Mouse (Mus musculus) forebrain, embryonic 13.5 days (tissue): ENCODE measurements around the gene 4833427G06Rik. TPM values are rescaled to one million over a fixed set of nuclear protein-coding genes. Genes with fewer than 3 reads are reported as not detected.
"Not testable (repeated sequence)": the region's sequence is repeated elsewhere in the genome, so short reads cannot be mapped to it uniquely, and the experiment has no call there.

Experiments used
- ATAC-seq: fragments of 200-750 bp; cut with Nextera tagmentation; 2 replicates; pipeline ENCODE4 v1.8.0; 2017
- H3K27ac ChIP-seq: fragments of 300-500 bp; sonication (generic); 2 replicates; pipeline ENCODE4 v1.5.1; 2015; ENCODE audit warnings: inconsistent platforms, mild to moderate bottlenecking, moderate library complexity
- H3K27me3 ChIP-seq: fragments of 300-500 bp; sonication (generic); 2 replicates; pipeline ENCODE4 v1.6.1; 2015; ENCODE audit warnings: mild to moderate bottlenecking, inconsistent platforms
- H3K36me3 ChIP-seq: fragments of 300-500 bp; sonication (generic); 2 replicates; pipeline ENCODE4 v1.6.1; 2015; ENCODE audit warnings: mild to moderate bottlenecking, inconsistent platforms; ENCODE audit not compliant: poor library complexity, severe bottlenecking
- H3K4me1 ChIP-seq: fragments of 300-500 bp; sonication (generic); 2 replicates; pipeline ENCODE4 v1.6.1; 2015; ENCODE audit warnings: inconsistent platforms
- H3K4me2 ChIP-seq: fragments of 300-500 bp; sonication (generic); 2 replicates; pipeline ENCODE4 v1.6.1; 2015; ENCODE audit warnings: inconsistent platforms, mild to moderate bottlenecking, moderate library complexity
- H3K4me3 ChIP-seq: fragments of 300-500 bp; sonication (generic); 2 replicates; pipeline ENCODE4 v1.5.1; 2015; ENCODE audit warnings: mild to moderate bottlenecking, inconsistent platforms
- H3K9ac ChIP-seq: fragments of 300-500 bp; sonication (generic); 2 replicates; pipeline ENCODE4 v1.6.1; 2015; ENCODE audit warnings: mild to moderate bottlenecking, inconsistent platforms
- H3K9me3 ChIP-seq: fragments of 300-500 bp; sonication (generic); replicated peaks from 2 replicates; pipeline ENCODE4 v1.6.1; 2016; ENCODE audit warnings: inconsistent platforms
- WGBS: fragments of 180-500 bp; shearing (Covaris S2); methylation state at CpG from one replicate; pipeline ENCODE4 v1.1.7; 2015; 5-methylcytosine and 5-hydroxymethylcytosine counted together
- polyA plus RNA-seq: library from polyadenylated mRNA; unstranded; fragments of >200 nt; fragmentation: Nextera tagmentation; extraction: Ambion mirVana; gene quantifications from 2 replicates; pipeline ENCODE4 v1.2.1, GENCODE M21; 2015

Gene 4833427G06Rik
- polyA plus RNA-seq = 0.46 and 1.3 TPM in 2 replicates

DNA sequence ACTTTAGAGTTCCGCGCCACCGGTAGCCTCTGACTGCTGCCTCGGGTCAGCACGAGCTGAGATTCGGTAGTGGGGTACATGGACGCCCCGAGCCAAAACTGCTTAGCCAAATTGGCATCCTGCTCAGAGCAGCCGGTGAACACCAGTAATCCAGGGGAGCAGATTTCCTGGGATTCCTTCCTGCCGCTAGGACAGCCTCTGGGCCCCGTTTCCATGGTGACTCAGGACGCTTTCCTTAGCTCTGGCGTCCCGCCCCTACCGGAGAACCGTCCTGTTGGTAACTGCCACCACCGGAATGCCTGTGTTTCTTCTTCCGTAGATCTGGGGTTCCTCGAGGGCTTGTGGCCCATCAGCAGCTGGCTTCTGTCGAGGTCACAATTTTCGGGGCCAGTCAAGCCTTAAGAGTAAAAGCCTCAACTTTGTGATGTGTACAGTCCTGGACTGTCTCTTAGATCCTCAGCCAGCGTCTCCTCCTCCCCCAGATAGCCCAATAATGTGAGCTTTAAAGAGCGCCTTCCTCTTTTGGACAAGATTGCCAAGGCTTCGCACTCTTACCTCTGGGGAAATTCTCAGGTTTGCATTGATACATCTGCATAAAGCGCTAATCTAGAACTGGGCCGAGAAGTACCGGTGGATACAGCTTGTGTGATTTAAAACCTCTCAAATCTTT lies at the start of gene 4833427G06Rik:
Gene 4833427G06Rik, minus strand, starts transcription at position 323 of the 670 bp plus-strand sequence.
- H3K4me1 ChIP-seq = peaks cover 18% of the 10 kb centered on the region
- H3K36me3 ChIP-seq = no peaks in the 10 kb centered on the region
- peaks cover 27% of the 10 kb centered on the region for H3K27me3 ChIP-seq
- ATAC-seq = peak; percentile 65; the same call in 1 of the 2 replicates
- peak within 1 kb of the TSS; percentile 100 for H3K4me2 ChIP-seq
- WGBS = 8% methylated on average over 27 of the region's 27 CpGs
- no peak within 1 kb of the TSS for H3K27ac ChIP-seq
- H3K9me3 ChIP-seq = no peaks in the 10 kb centered on the region
- H3K9ac ChIP-seq = peak within 1 kb of the TSS; percentile 22; the same call in 1 of the 2 replicates
- peak within 1 kb of the TSS; percentile 55 for H3K4me3 ChIP-seq

GRCm38 (mm10) chr9:51147294-51147693 lies 45.4 kb upstream of the 4833427G06Rik start:
- Histone ChIP-seq H3K9me3 (no peaks in the 10 kb centered on the region), H3K27ac (no peak overlapping the region), H3K27me3 (no peaks in the 10 kb centered on the region), H3K4me3 (no peak overlapping the region), H3K9ac (no peak overlapping the region), H3K4me1 (peaks cover 8% of the 10 kb centered on the region), H3K4me2 (no peak overlapping the region), H3K36me3 (no peaks in the 10 kb centered on the region)
- ATAC-seq = no peak
- 87% methylated on average over 5 of the region's 5 CpGs for WGBS

DNA sequence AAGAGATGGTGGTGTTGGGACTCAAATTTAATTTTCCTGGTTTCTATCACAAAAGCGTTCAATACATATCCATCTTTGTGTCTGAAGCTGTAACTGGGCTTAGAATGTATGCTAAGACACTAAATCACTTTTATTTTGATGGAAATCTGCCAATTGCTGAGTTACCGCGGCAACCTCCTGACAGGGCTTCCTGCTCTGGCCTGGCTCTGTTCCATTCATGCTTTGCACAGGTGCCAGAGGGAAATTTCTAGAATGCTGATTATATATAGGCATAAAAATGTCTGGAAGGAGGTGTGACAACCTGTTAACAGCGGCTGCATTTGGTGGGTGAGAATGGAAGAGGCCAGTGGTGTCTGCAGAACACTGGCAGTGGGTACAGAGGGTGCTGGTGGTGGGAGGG lies 44.6 kb upstream of the 4833427G06Rik start:
- ATAC-seq = no peak
- no peaks in the 10 kb centered on the region for H3K27me3 ChIP-seq
- no peaks in the 10 kb centered on the region for H3K36me3 ChIP-seq
- no peak overlapping the region for H3K4me2 ChIP-seq
- no peak overlapping the region for H3K4me3 ChIP-seq
- no peak overlapping the region for H3K9ac ChIP-seq
- H3K9me3 ChIP-seq = no peaks in the 10 kb centered on the region
- H3K27ac ChIP-seq = no peak overlapping the region
- WGBS = 75% methylated on average over 4 of the region's 4 CpGs
- H3K4me1 ChIP-seq = peaks cover 8% of the 10 kb centered on the region

- no peaks in the 10 kb centered on the region for H3K36me3 ChIP-seq
- no peak overlapping the region for H3K27ac ChIP-seq
- H3K4me1 ChIP-seq = peaks cover 8% of the 10 kb centered on the region
- WGBS = 71% methylated on average over 6 of the region's 6 CpGs
- H3K4me3 ChIP-seq = no peak overlapping the region
- no peak for ATAC-seq
- no peak overlapping the region for H3K4me2 ChIP-seq
- no peaks in the 10 kb centered on the region for H3K9me3 ChIP-seq
- no peaks in the 10 kb centered on the region for H3K27me3 ChIP-seq
- H3K9ac ChIP-seq = no peak overlapping the region
These were observed 42.3 kb upstream of the 4833427G06Rik start for GRCm38 (mm10) chr9:51144218-51144617.

- H3K4me2 ChIP-seq = no peak overlapping the region
- 88% methylated on average over 1 of the region's 1 CpGs for WGBS
These were observed 41.6 kb upstream of the 4833427G06Rik start for GRCm38 (mm10) chr9:51143437-51143836.

DNA sequence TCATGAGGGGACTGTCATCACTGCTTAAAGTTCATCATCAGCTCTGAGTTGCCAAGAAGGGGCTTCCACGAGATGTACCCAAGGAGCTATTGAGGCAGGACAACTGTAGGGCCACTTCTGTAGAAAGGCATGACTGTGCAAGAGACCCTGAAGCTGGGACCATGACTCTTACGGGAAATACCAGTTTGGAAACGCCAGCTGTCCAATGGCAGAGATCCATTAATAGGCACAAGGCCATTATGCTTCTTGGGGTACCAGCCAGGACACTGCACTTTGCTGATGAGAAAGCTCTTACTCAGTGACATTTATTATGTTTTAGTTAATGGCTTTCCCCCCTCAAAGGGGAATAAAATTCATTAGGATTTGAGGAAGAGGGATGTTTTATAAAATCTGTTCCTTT lies 38.8 kb upstream of the 4833427G06Rik start:
- Histone ChIP-seq H3K9me3 (no peaks in the 10 kb centered on the region), H3K4me3 (no peak overlapping the region), H3K4me2 (no peak overlapping the region), H3K9ac (no peak overlapping the region), H3K27me3 (no peaks in the 10 kb centered on the region), H3K36me3 (no peaks in the 10 kb centered on the region), H3K27ac (no peak overlapping the region), H3K4me1 (no peaks in the 10 kb centered on the region)
- 86% methylated on average over 3 of the region's 3 CpGs for WGBS
- no peak for ATAC-seq

More at GRCm38 (mm10) chr9:51143437-51143836, 41.6 kb upstream of the 4833427G06Rik start:
- H3K36me3 ChIP-seq = no peaks in the 10 kb centered on the region
- no peaks in the 10 kb centered on the region for H3K9me3 ChIP-seq
- no peak overlapping the region for H3K4me3 ChIP-seq
- H3K4me1 ChIP-seq = peaks cover 8% of the 10 kb centered on the region
- no peaks in the 10 kb centered on the region for H3K27me3 ChIP-seq
- no peak for ATAC-seq
- H3K27ac ChIP-seq = no peak overlapping the region
- H3K9ac ChIP-seq = no peak overlapping the region

- not testable (repeated sequence) for H3K4me2 ChIP-seq, H3K4me1 ChIP-seq, H3K4me3 ChIP-seq, H3K27ac ChIP-seq, H3K36me3 ChIP-seq, ATAC-seq, H3K9ac ChIP-seq, H3K27me3 ChIP-seq, H3K9me3 ChIP-seq
- 95% methylated on average over 1 of the region's 1 CpGs for WGBS
These were observed 37.5 kb upstream of the 4833427G06Rik start for GRCm38 (mm10) chr9:51139401-51139800.

DNA sequence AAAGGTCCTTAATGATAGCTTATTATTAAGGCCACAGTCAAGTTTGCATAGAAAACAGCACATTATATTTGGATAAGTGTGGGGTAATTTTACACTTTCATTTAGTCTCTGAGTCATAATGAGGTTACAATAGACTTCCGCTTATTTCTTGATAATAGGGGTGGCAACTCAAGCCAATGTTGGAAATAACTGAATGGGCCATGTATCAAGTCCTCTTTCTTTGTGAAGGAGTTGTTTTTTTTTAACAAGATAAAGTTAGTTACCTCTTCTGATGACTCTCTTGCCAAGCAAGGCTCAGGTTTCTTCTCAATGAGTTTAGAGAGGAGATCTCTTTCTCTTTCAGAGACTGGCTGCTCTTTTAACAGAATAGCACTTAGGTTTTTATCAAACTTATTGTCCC lies 36.4 kb upstream of the 4833427G06Rik start:
- no peaks in the 10 kb centered on the region for H3K36me3 ChIP-seq

DNA sequence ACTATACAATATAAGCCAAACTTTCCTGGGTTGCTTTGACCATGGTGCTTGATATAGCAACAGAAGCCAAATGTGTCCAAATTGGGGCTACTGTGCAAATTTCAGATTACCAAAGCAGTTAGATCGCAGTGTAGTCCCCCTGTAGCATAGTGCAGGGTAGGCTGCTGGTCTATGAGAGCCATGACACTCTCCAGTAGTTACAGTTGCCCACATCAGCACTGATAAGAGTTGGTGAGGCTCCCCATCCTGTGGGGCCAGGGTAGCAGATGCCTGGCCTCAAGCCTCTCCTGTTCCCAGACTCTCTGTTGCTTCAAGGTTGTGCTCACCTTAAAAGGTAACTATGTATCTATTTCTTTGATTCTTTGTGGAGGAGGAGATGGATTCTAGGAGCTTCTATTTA lies 36.0 kb upstream of the 4833427G06Rik start:
- H3K9ac ChIP-seq = no peak overlapping the region
- H3K4me3 ChIP-seq = no peak overlapping the region
- no peak overlapping the region for H3K27ac ChIP-seq
- no peaks in the 10 kb centered on the region for H3K27me3 ChIP-seq
- H3K36me3 ChIP-seq = no peaks in the 10 kb centered on the region
- H3K4me1 ChIP-seq = no peaks in the 10 kb centered on the region
- H3K4me2 ChIP-seq = no peak overlapping the region
- H3K9me3 ChIP-seq = no peaks in the 10 kb centered on the region
- ATAC-seq = no peak
- 100% methylated on average over 1 of the region's 1 CpGs for WGBS

More for the DNA sequence above, 36.4 kb upstream of the 4833427G06Rik start:
- no peak overlapping the region for H3K9ac ChIP-seq
- 90% methylated on average over 1 of the region's 1 CpGs for WGBS
- no peak for ATAC-seq
- H3K4me2 ChIP-seq = no peak overlapping the region
- no peak overlapping the region for H3K27ac ChIP-seq
- no peaks in the 10 kb centered on the region for H3K4me1 ChIP-seq
- no peak overlapping the region for H3K4me3 ChIP-seq
- H3K9me3 ChIP-seq = no peaks in the 10 kb centered on the region
- no peaks in the 10 kb centered on the region for H3K27me3 ChIP-seq

DNA sequence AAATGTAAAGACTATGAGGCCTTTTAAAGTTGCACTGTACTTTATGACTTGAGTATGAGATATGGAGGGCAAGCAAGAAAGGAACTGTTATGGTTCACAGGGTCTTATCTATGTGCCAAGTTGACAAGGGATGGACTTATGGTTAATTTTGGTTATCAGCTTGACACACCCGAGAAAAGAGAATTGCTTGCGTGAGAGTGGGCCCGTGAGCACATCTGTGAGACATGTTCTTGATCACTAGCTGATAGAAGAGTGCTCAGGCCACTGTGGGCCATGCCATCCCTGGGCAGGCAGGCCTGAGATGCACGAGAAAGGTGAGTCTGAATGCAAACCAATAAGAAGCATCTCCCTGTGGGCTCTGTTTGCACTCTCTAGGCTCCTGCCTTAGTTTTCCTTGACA lies 35.6 kb upstream of the 4833427G06Rik start:
- Histone ChIP-seq H3K9me3 (no peaks in the 10 kb centered on the region), H3K27me3 (no peaks in the 10 kb centered on the region), H3K27ac (no peak overlapping the region), H3K36me3 (no peaks in the 10 kb centered on the region), H3K4me3 (no peak overlapping the region), H3K4me1 (no peaks in the 10 kb centered on the region), H3K9ac (no peak overlapping the region), H3K4me2 (no peak overlapping the region)
- ATAC-seq = no peak
- 86% methylated on average over 4 of the region's 4 CpGs for WGBS

DNA sequence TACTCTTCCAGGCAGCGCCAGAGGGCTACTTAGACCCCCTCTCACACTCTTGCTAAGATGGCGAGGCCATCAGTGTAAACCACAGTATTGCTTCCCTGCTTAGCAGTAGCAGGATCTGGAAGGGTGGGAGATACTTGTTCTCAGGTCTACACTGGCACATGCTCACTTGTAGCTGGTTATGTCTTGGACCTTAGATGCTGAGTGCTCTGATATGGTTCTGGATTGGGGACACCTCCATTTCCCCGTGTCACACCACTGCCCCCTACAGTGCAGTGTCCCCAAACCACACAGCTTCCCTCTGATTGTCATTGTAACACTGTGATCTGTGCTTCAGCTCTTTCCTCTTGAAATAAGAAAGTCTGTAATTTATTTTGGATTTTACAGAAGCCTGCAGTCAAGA lies 35.1 kb upstream of the 4833427G06Rik start:
- no peak overlapping the region for H3K4me3 ChIP-seq
- WGBS = 60% methylated on average over 3 of the region's 3 CpGs

GRCm38 (mm10) chr9:51114767-51115166 lies 12.9 kb upstream of the 4833427G06Rik start:
- H3K4me3 ChIP-seq = no peak overlapping the region
- H3K9ac ChIP-seq = no peak overlapping the region
- H3K27ac ChIP-seq = no peak overlapping the region
- no peak for ATAC-seq
- H3K27me3 ChIP-seq = no peaks in the 10 kb centered on the region
- no peak overlapping the region for H3K4me2 ChIP-seq
- H3K36me3 ChIP-seq = no peaks in the 10 kb centered on the region
- WGBS = 83% methylated on average over 4 of the region's 4 CpGs
- H3K9me3 ChIP-seq = no peaks in the 10 kb centered on the region
- no peaks in the 10 kb centered on the region for H3K4me1 ChIP-seq

More for the DNA sequence above, 35.1 kb upstream of the 4833427G06Rik start:
- no peaks in the 10 kb centered on the region for H3K27me3 ChIP-seq
- no peaks in the 10 kb centered on the region for H3K36me3 ChIP-seq
- H3K27ac ChIP-seq = no peak overlapping the region
- H3K9me3 ChIP-seq = no peaks in the 10 kb centered on the region
- H3K4me2 ChIP-seq = no peak overlapping the region
- no peak overlapping the region for H3K9ac ChIP-seq
- no peak for ATAC-seq
- H3K4me1 ChIP-seq = no peaks in the 10 kb centered on the region

DNA sequence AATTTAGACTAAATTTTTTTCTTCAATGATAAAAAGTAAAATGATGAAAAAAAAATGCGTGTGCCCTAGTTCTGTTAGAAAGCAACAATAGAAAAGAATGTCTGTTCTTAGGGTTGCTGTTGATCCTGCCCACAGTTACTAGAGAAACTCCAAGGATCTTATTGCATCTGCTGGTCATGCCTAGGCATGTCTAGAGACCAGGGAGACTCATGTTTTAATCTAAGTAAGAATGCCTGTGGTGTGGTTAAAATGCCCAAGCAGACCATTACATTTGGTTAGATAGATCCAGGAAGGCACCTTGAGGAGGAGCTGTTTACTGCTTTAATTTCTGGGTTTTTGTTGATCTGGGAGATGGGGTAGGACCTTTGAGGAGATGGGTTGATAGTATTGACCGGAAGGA lies 3.9 kb upstream of the 4833427G06Rik start:
- no peak for ATAC-seq
- no peaks in the 10 kb centered on the region for H3K36me3 ChIP-seq
- WGBS = 82% methylated on average over 2 of the region's 2 CpGs
- H3K9ac ChIP-seq = no peak overlapping the region
- peaks cover 20% of the 10 kb centered on the region for H3K27me3 ChIP-seq
- H3K9me3 ChIP-seq = no peaks in the 10 kb centered on the region
- no peak overlapping the region for H3K4me3 ChIP-seq
- no peak overlapping the region for H3K4me2 ChIP-seq
- H3K27ac ChIP-seq = no peak overlapping the region
- peaks cover 18% of the 10 kb centered on the region for H3K4me1 ChIP-seq
